Mouse (Mus musculus): ENCODE measurements at regions not wholly inside any gene's neighbourhood (a gene's known extent, or its start where the extent isn't known, plus 50 kb on each side); places are given as distances from the start of the nearest gene placed in this dataset.

- no peak for DNase-seq (ENCODE audit: extremely low spot score in 1 of 2, low spot score in 1 of 2)
Observed at GRCm38 (mm10) chr11:18722770-18723169, 296.0 kb downstream of the Meis1 start.

- DNase-seq (ENCODE audit: extremely low spot score in 1 of 2, low spot score in 1 of 2): no peak
Observed at GRCm38 (mm10) chr11:18715851-18716126, 303.0 kb downstream of the Meis1 start.

- DNase-seq (ENCODE audit: extremely low spot score in 1 of 2, low spot score in 1 of 2): no peak
Observed at GRCm38 (mm10) chr11:18715050-18715850, 303.5 kb downstream of the Meis1 start.

GRCm38 (mm10) chr11:18714400-18714799 lies 304.4 kb downstream of the Meis1 start:
- DNase-seq (ENCODE audit: extremely low spot score in 1 of 2, low spot score in 1 of 2): no peak

- peak; percentile 10 to 50 for DNase-seq (ENCODE audit: extremely low spot score in 1 of 2, low spot score in 1 of 2)
Observed at GRCm38 (mm10) chr11:18712642-18713053, 306.1 kb downstream of the Meis1 start.

- no peak for DNase-seq (ENCODE audit: extremely low spot score in 1 of 2, low spot score in 1 of 2)
Observed at GRCm38 (mm10) chr11:18709628-18710027, 309.2 kb downstream of the Meis1 start.

- peak in 1 of 2 experiments; percentile 13 for DNase-seq (ENCODE audit: extremely low spot score in 1 of 2, low spot score in 1 of 2)
Observed at GRCm38 (mm10) chr11:18681593-18681992, 337.2 kb downstream of the Meis1 start.

- no peak for DNase-seq (ENCODE audit: extremely low spot score in 1 of 2, low spot score in 1 of 2)
Observed at GRCm38 (mm10) chr11:18676876-18677275, 341.9 kb downstream of the Meis1 start.

GRCm38 (mm10) chr11:18670967-18671366 lies 347.8 kb downstream of the Meis1 start:
- DNase-seq (ENCODE audit: extremely low spot score in 1 of 2, low spot score in 1 of 2): peak in 1 of 2 experiments; percentile 25

GRCm38 (mm10) chr11:18669322-18669721 lies 349.5 kb downstream of the Meis1 start:
- no peak for DNase-seq (ENCODE audit: extremely low spot score in 1 of 2, low spot score in 1 of 2)

- no peak for DNase-seq (ENCODE audit: extremely low spot score in 1 of 2, low spot score in 1 of 2)
Observed at GRCm38 (mm10) chr11:18656358-18656757, 362.4 kb downstream of the Meis1 start.

- DNase-seq (ENCODE audit: extremely low spot score in 1 of 2, low spot score in 1 of 2): no peak
Observed at GRCm38 (mm10) chr11:18631975-18632773, 386.6 kb downstream of the Meis1 start.

GRCm38 (mm10) chr11:18631570-18631969 lies 387.2 kb downstream of the Meis1 start:
- no peak for DNase-seq (ENCODE audit: extremely low spot score in 1 of 2, low spot score in 1 of 2)

- DNase-seq (ENCODE audit: extremely low spot score in 1 of 2, low spot score in 1 of 2): no peak
Observed at GRCm38 (mm10) chr11:18621777-18622176, 397.0 kb downstream of the Meis1 start.

GRCm38 (mm10) chr11:18604836-18605235 lies 413.9 kb downstream of the Meis1 start:
- no peak for DNase-seq (ENCODE audit: extremely low spot score in 1 of 2, low spot score in 1 of 2)

- DNase-seq (ENCODE audit: extremely low spot score in 1 of 2, low spot score in 1 of 2): no peak
Observed at GRCm38 (mm10) chr11:18601568-18602182, 417.1 kb downstream of the Meis1 start.

- DNase-seq (ENCODE audit: extremely low spot score in 1 of 2, low spot score in 1 of 2): no peak
Observed at GRCm38 (mm10) chr11:18598349-18598748, 420.4 kb downstream of the Meis1 start.

GRCm38 (mm10) chr11:18596996-18597395 lies 421.8 kb downstream of the Meis1 start:
- no peak for DNase-seq (ENCODE audit: extremely low spot score in 1 of 2, low spot score in 1 of 2)

GRCm38 (mm10) chr11:18590487-18590886 lies 428.3 kb downstream of the Meis1 start:
- DNase-seq (ENCODE audit: extremely low spot score in 1 of 2, low spot score in 1 of 2): no peak

- DNase-seq (ENCODE audit: extremely low spot score in 1 of 2, low spot score in 1 of 2): no peak
Observed at GRCm38 (mm10) chr11:18586468-18586867, 432.3 kb downstream of the Meis1 start.

- no peak for DNase-seq (ENCODE audit: extremely low spot score in 1 of 2, low spot score in 1 of 2)
Observed at GRCm38 (mm10) chr11:18585031-18585430, 433.8 kb downstream of the Meis1 start.

GRCm38 (mm10) chr11:18582781-18583161 lies 436.0 kb downstream of the Meis1 start:
- DNase-seq (ENCODE audit: extremely low spot score in 1 of 2, low spot score in 1 of 2): no peak
